Mouse (Mus musculus) olfactory bulb, adult 2 months (tissue): ENCODE data around the gene Vopp1.

Experiments used
- CTCF ChIP-seq: fragments of 200-500 bp; IDR thresholded peaks from 2 replicates; pipeline ENCODE4 v1.5.1; 2012; ENCODE audit warnings: low read depth, mild to moderate bottlenecking, low read length, moderate library complexity; ENCODE audit not compliant: insufficient read depth
- POLR2A ChIP-seq: fragments of 200-500 bp; IDR thresholded peaks from 2 replicates; pipeline ENCODE4 v1.6.1; 2012; ENCODE audit warnings: mild to moderate bottlenecking, low read depth, low read length, moderate library complexity; ENCODE audit not compliant: insufficient read depth

DNA sequence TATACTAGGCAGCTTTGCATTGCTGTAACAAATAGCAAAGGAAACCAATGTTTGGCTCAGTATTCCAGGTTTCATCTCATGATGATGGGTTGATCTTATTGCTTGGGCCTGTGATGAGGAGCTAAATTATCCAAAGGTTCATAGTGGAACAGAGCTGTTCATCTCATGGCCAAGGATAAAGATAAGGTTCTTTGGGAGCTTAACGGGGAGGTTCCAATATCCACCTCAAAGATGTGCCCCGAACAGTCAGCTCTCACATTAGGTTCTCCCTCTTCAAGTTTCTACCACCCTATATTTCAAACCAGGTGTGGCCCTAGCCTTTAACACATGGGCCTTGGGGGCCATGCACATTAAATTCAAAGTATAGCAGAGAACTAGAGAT is 79.2 kb downstream of the Vopp1 start:
- TF ChIP-seq CTCF (no peak), POLR2A (no peak)
